Mouse (Mus musculus) embryonic facial prominence, embryonic 15.5 days (tissue): ENCODE results near the gene Mef2c. TPM values are rescaled to one million over a fixed set of nuclear protein-coding genes. Genes with fewer than 3 reads are reported as not detected.

Source experiments
- ATAC-seq: fragments of 200-750 bp; cut with Nextera tagmentation; 2 replicates; pipeline ENCODE4 v1.8.0; 2017; ENCODE audit warnings: low read depth, moderate TSS enrichment; ENCODE audit not compliant: insufficient number of reproducible peaks, low FRiP score, low TSS enrichment
- H3K27ac ChIP-seq: fragments of 300-500 bp; sonication (generic); replicated peaks from 2 replicates; pipeline ENCODE4 v1.5.1; 2015; ENCODE audit warnings: mild to moderate bottlenecking, inconsistent platforms
- H3K27me3 ChIP-seq: fragments of 300-500 bp; sonication (generic); 2 replicates; pipeline ENCODE4 v1.6.1; 2015; ENCODE audit warnings: inconsistent platforms
- H3K36me3 ChIP-seq: fragments of 300-500 bp; sonication (generic); 2 replicates; pipeline ENCODE4 v1.6.1; 2015; ENCODE audit warnings: mild to moderate bottlenecking, inconsistent platforms
- H3K4me1 ChIP-seq: fragments of 300-500 bp; sonication (generic); 2 replicates; pipeline ENCODE4 v1.6.1; 2015; ENCODE audit warnings: inconsistent platforms
- H3K4me2 ChIP-seq: fragments of 300-500 bp; sonication (generic); replicated peaks from 2 replicates; pipeline ENCODE4 v1.6.1; 2015; ENCODE audit warnings: mild to moderate bottlenecking, inconsistent platforms
- H3K4me3 ChIP-seq: fragments of 300-500 bp; sonication (generic); replicated peaks from 2 replicates; pipeline ENCODE4 v1.5.1; 2015; ENCODE audit warnings: mild to moderate bottlenecking, inconsistent platforms
- H3K9ac ChIP-seq: fragments of 300-500 bp; sonication (generic); 2 replicates; pipeline ENCODE4 v1.6.1; 2015; ENCODE audit warnings: inconsistent platforms
- H3K9me3 ChIP-seq: fragments of 300-500 bp; sonication (generic); replicated peaks from 2 replicates; pipeline ENCODE4 v1.6.1; 2016; ENCODE audit warnings: inconsistent platforms
- WGBS: fragments of 180-500 bp; shearing (Covaris S2); methylation state at CpG from one replicate; pipeline ENCODE4 v1.1.7; 2015; 5-methylcytosine and 5-hydroxymethylcytosine counted together
- polyA plus RNA-seq: library from polyadenylated mRNA; unstranded; fragments of >200 nt; fragmentation: Nextera tagmentation; extraction: Ambion mirVana; gene quantifications from 2 replicates; pipeline ENCODE4 v1.2.1, GENCODE M21; 2015

Gene Mef2c
- polyA plus RNA-seq, 1 experiment from 2014 or later = 166 TPM

DNA sequence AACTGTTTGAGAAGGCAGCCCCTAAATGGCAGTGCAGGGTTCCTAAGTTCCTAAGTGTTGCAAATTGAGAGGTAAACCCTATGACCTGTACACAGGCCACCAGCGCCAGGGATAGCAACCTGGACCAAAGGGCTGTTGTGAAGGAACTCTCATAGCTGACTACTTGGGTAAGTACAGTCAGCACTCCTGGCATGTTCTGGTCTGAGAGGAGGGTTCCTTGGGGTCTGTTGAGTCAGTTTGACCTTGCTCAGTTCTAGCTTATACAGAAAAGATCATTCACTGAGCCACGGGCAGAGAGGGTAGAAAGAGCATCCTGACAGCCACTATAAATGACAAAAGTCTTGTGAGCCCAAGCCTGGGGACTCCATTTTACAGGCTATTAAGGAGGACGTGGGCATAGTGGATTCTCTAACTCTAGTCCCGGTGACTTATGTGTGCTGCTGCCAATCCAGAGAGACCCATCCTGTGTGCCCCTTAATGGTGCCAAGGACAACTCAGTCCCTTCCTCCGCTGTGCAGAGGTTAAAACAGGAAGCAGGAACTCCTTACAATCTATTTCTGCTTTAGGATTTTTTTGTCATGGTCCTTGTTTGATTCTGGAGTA is 209.0 kb downstream of the Mef2c start:
- Histone ChIP-seq H3K9me3 (no peaks in the 10 kb centered on the region), H3K27ac (no peak overlapping the region), H3K27me3 (peaks cover 74% of the 10 kb centered on the region), H3K36me3 (no peaks in the 10 kb centered on the region), H3K9ac (no peak overlapping the region), H3K4me1 (peaks cover 4% of the 10 kb centered on the region; the same call in 1 of the 2 replicates), H3K4me3 (no peak overlapping the region), H3K4me2 (no peak overlapping the region)
- WGBS = 19% methylated on average over 5 of the region's 5 CpGs
- no peak for ATAC-seq

DNA sequence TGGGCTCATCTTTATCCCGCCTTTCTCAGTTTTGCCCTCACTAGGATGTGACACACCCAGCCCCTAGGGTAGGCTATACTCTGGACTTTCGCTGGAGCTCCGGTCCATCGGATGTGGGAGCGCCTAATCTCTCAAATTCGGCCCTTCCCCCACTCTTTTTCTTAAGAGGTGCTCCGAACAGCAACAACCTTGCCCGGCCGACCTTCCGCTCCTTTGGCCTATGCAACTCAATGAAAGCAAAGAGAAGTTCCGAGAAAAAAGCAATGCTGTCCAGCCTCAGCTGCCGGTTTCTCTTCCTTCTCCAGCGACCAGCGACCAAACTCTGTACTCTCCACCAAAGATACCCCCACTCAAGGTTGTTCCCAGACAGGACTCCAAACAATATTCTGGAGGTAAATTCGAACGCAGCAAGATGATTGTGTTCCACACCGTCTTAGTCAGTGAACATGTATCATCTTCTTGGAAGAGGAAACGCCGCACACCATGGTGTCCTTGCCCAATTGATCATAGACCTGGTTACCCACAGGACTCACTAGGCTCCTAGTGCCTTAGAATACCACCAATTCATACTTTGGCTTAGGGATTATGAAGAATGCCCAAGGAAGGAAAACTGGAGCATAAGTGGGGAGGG is 209.9 kb downstream of the Mef2c start:
- Histone ChIP-seq H3K9ac (no peak overlapping the region), H3K27ac (no peak overlapping the region), H3K4me3 (no peak overlapping the region), H3K9me3 (no peaks in the 10 kb centered on the region), H3K27me3 (peaks cover 82% of the 10 kb centered on the region), H3K36me3 (no peaks in the 10 kb centered on the region), H3K4me2 (no peak overlapping the region), H3K4me1 (peaks cover 4% of the 10 kb centered on the region; the same call in 1 of the 2 replicates)
- ATAC-seq = no peak
- WGBS = 4% methylated on average over 19 of the region's 19 CpGs

DNA sequence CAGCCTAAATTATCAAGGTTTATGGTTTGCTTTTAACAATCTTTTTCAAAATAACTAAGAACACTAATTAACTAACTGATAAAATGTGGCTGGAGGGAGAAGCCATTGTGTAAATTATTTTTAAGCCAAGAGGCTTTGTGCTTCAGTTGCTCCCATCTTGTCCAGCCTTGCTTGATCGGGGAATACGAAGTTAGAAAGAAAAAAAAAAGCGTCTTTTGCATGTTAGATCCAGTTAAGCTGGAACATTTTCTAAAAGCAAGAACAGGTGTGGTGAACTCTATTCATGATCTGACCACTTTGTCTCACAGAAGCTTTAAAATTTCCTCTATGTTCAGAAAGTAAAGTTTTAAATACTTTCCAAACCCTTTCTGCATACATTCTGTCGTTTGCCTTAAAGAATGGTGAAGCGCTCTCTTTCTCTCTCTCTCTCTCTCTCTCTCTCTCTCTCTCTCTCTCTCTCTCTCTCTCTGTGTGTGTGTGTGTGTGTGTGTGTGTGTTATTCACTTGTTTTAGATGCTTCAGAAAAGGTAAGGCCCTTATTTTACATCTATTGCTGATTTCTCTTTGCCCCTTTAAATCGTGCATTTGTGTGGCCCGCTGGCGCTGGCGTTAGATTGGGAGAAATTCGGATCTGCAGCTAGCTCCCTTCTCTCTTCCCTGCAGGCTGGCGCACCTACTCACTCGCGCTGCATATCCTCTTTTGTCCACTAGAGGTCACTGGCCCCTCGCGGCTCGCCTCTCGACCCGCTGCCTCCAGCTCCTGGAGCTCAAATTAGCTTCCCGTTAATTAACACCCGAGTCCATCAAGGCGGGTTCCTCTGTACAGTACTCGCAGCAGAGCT is 210.9 kb downstream of the Mef2c start:
- Histone ChIP-seq H3K4me3 (peak overlapping the region; percentile 28), H3K4me2 (peak overlapping the region; percentile 42), H3K27me3 (peaks cover 87% of the 10 kb centered on the region), H3K4me1 (peaks cover 4% of the 10 kb centered on the region; the same call in 1 of the 2 replicates), H3K9ac (no peak overlapping the region), H3K36me3 (no peaks in the 10 kb centered on the region), H3K27ac (no peak overlapping the region), H3K9me3 (no peaks in the 10 kb centered on the region)
- ATAC-seq = peak; percentile 78
- WGBS = 1% methylated on average over 22 of the region's 22 CpGs

DNA sequence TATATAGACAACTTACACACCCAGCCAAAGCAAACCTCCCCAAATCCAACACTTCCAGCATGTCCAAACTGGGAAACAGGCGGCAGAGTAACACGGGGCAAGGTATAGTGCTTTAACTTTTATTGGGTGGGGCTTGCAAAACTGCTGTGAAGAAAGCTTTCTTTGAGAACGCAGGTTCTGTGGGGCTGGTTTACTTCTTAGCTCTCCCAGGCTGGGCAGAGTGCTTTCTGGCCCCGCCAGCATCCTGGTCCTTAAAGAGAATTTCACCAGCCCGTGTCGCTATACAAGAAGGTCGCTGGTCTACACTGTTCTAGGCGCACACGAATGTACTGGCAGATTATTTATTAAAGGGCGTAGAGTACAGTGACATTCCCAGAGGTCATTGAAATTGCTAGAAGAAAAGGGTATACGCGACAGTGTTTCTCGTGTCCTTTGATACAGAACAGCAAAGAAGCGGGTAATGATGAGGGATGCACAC is 211.5 kb downstream of the Mef2c start:
- peak overlapping the region; percentile 42 for H3K4me2 ChIP-seq
- 2% methylated on average over 14 of the region's 14 CpGs for WGBS
- peaks cover 4% of the 10 kb centered on the region; the same call in 1 of the 2 replicates for H3K4me1 ChIP-seq
- H3K36me3 ChIP-seq = no peaks in the 10 kb centered on the region
- H3K27ac ChIP-seq = no peak overlapping the region
- H3K4me3 ChIP-seq = peak overlapping the region; percentile 28
- H3K9ac ChIP-seq = no peak overlapping the region
- peaks cover 93% of the 10 kb centered on the region for H3K27me3 ChIP-seq
- H3K9me3 ChIP-seq = no peaks in the 10 kb centered on the region
- ATAC-seq = no peak

DNA sequence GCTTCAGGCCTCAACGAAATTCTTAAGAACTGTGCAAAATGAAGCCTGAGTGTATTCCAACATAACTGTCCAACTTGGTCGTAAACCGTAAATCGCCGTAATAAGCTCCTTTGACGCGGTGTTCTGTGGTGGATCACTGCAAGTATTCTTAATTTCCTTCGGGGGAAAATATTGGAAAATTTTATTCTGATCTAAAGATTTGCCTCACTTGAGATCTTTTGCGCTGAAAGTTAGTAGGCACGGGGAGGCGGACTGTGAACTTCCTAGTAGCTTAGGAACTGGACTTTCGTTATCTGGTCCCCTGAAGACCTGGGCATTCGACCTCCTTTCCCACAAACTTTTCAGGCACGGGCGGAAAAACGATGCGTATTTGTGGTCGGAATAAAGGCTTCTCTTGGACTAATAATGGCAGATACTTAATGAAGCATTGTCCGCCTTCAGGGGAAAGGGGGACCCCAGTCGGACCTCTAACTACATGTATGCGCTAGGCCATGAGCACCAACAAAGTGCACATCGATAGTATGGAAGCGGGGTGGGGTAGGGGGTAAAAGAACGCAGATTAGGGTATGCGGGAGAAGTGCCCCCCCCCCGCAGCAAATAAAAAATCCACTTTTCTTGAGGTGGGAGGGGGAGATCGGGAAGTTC is 212.3 kb downstream of the Mef2c start:
- Histone ChIP-seq H3K36me3 (no peaks in the 10 kb centered on the region), H3K9ac (no peak overlapping the region), H3K4me1 (peaks cover 9% of the 10 kb centered on the region), H3K9me3 (no peaks in the 10 kb centered on the region), H3K4me2 (no peak overlapping the region), H3K4me3 (peak overlapping the region; percentile 2; the same call in 1 of the 2 replicates), H3K27ac (no peak overlapping the region), H3K27me3 (peaks cover 93% of the 10 kb centered on the region)
- ATAC-seq = no peak
- WGBS = 3% methylated on average over 27 of the region's 27 CpGs
